Mouse (Mus musculus): ENCODE data around the gene Slc38a3.

GRCm38 (mm10) chr9:107632478-107632877 lies 36.9 kb downstream of the Slc38a3 start:
- TF ChIP-seq POLR2A (IDR thresholded peaks at IDR 0.05; ENCODE audit: low read depth, low read length) (no peak), CTCF (IDR thresholded peaks at IDR 0.05; ENCODE audit: extremely low read depth, insufficient read depth, insufficient read length, insufficient replicate concordance) (no peak)

Measured in spleen, adult 2 months (tissue).